Mouse (Mus musculus): ENCODE data around the gene Itga9.

DNA sequence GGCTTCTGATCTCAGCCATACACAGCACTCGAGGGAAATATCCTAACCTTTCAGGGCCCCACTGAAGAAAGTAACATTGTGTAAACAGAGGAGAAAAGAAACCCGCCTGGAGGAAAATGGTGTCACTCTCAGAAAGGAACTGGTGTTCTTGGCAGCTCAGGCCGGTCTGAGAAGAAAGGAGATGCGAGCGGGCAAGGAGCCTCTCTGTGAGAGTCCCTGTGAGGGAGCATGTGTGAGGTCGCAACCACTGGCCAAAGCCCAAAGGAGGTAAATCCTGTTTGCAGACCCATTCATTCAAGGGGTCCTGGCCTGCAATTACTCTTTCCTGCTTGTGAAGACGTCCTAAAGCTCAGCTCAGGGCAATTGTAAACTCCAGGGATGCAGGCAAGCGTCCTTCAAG, 308.1 kb downstream of the Itga9 start:
- no peak for TF ChIP-seq EP300 (IDR thresholded peaks at IDR 0.05; ENCODE audit: low read depth)
- TF ChIP-seq CTCF (IDR thresholded peaks at IDR 0.05; ENCODE audit: low read depth), result no peak

Data from heart, postnatal 0 days (tissue).